Mouse (Mus musculus) CH12.LX (cell line): ENCODE measurements at regions not wholly inside any gene's neighbourhood (a gene's known extent, or its start where the extent isn't known, plus 50 kb on each side); places are given as distances from the start of the nearest gene placed in this dataset.

Experiments used
- DNase-seq: peaks from one replicate; pipeline ENCODE4 v3.0.0-alpha.2; 2013; ENCODE audit errors: extremely low read depth
- H3K27ac ChIP-seq: 2 replicates; pipeline ENCODE4 v1.5.1; 2012; ENCODE audit warnings: low read depth, mild to moderate bottlenecking, control low read depth, moderate library complexity; ENCODE audit not compliant: insufficient read depth
- H3K27me3 ChIP-seq: replicated peaks from 2 replicates; pipeline ENCODE3; 2012; ENCODE audit warnings: inconsistent platforms
- H3K36me3 ChIP-seq, 2 experiments: replicated peaks in 1 of 2; 2 replicates each; pipeline versions ENCODE3 to v1.6.1; 2012; ENCODE audit warnings: inconsistent platforms in 1 of 2, low read length in 1 of 2, mild to moderate bottlenecking in 1 of 2, mixed read lengths in 1 of 2, moderate library complexity in 1 of 2; ENCODE audit not compliant: control insufficient read depth in 1 of 2, insufficient read depth in 1 of 2
- H3K4me1 ChIP-seq, 2 experiments: 2 replicates each; pipeline ENCODE4 v1.6.1; 2012; ENCODE audit warnings: inconsistent platforms in 1 of 2, moderate library complexity in 1 of 2; ENCODE audit not compliant: insufficient read depth in 2 of 2, control insufficient read depth in 1 of 2
- H3K4me2 ChIP-seq: 2 replicates; pipeline ENCODE4 v1.6.1; 2012; ENCODE audit warnings: low read depth, mild to moderate bottlenecking, control low read depth; ENCODE audit not compliant: poor library complexity, insufficient read depth, severe bottlenecking
- H3K4me3 ChIP-seq, 3 experiments: fragments of 150-350 bp in 1 of 3; sonication (generic) in 1 of 3; replicated peaks in 1 of 3; 2 replicates each; pipeline versions ENCODE3 to v1.5.1; 2011 to 2012; ENCODE audit warnings: low read depth in 2 of 3, low read length in 2 of 3, mild to moderate bottlenecking in 2 of 3, moderate library complexity in 2 of 3, control low read depth in 1 of 3, improper control_type of control experiment in 1 of 3, inconsistent platforms in 1 of 3, mixed read lengths in 1 of 3; ENCODE audit not compliant: poor library complexity in 1 of 3
- H3K79me2 ChIP-seq: replicated peaks from 2 replicates; pipeline ENCODE4 v1.6.1; 2012; ENCODE audit warnings: mild to moderate bottlenecking, moderate library complexity; ENCODE audit not compliant: control insufficient read depth, poor library complexity, insufficient read depth, severe bottlenecking; ENCODE audit errors: extremely low read depth
- H3K9ac ChIP-seq: 2 replicates; pipeline ENCODE4 v1.6.1; 2012; ENCODE audit warnings: low read depth, mild to moderate bottlenecking, control low read depth, moderate library complexity; ENCODE audit not compliant: insufficient read depth
- H3K9me3 ChIP-seq: replicated peaks from 2 replicates; pipeline ENCODE3; 2012; ENCODE audit warnings: low read length, inconsistent platforms, mixed read lengths
- BHLHE40 ChIP-seq: IDR thresholded peaks from 2 replicates; pipeline ENCODE4 v1.6.1; 2011; ENCODE audit warnings: mild to moderate bottlenecking, low read depth, low read length, improper control_type of control experiment
- CHD1 ChIP-seq: IDR thresholded peaks from 2 replicates; pipeline ENCODE4 v1.6.1; 2012; ENCODE audit warnings: low read depth, low read length, improper control_type of control experiment, inconsistent platforms
- CHD2 ChIP-seq: IDR thresholded peaks from 2 replicates; pipeline ENCODE4 v1.6.1; 2011; ENCODE audit warnings: low read length, improper control_type of control experiment
- CTCF ChIP-seq, 2 experiments: IDR thresholded peaks in 1 of 2; conservative IDR thresholded peaks in 1 of 2; 2 replicates each; pipeline ENCODE4 v1.5.1; 2011 to 2012; ENCODE audit warnings: low read depth in 2 of 2, low read length in 2 of 2, improper control_type of control experiment in 1 of 2, inconsistent platforms in 1 of 2, mild to moderate bottlenecking in 1 of 2, moderate library complexity in 1 of 2
- E2F4 ChIP-seq: IDR thresholded peaks from 2 replicates; pipeline ENCODE4 v1.6.1; 2011; ENCODE audit warnings: low read depth, low read length, improper control_type of control experiment; ENCODE audit not compliant: insufficient replicate concordance
- EP300 ChIP-seq: IDR thresholded peaks from 2 replicates; pipeline ENCODE4 v1.6.1; 2011; ENCODE audit warnings: low read length, improper control_type of control experiment
- ETS1 ChIP-seq: conservative IDR thresholded peaks from 2 replicates; pipeline ENCODE4 v1.6.1; 2012; ENCODE audit warnings: low read depth, mild to moderate bottlenecking, inconsistent platforms, low read length, improper control_type of control experiment, moderate library complexity
- GABPA ChIP-seq: IDR thresholded peaks from 2 replicates; pipeline ENCODE4 v1.6.1; 2012; ENCODE audit warnings: low read depth, low read length, improper control_type of control experiment, inconsistent platforms; ENCODE audit not compliant: insufficient replicate concordance
- IRF4 ChIP-seq: IDR thresholded peaks from 2 replicates; pipeline ENCODE4 v1.6.1; 2014; ENCODE audit warnings: low read depth, mild to moderate bottlenecking, inconsistent platforms, low read length, improper control_type of control experiment
- JUN ChIP-seq: IDR thresholded peaks from 2 replicates; pipeline ENCODE4 v1.6.1; 2011; ENCODE audit warnings: low read depth, mild to moderate bottlenecking, low read length, improper control_type of control experiment, moderate library complexity; ENCODE audit not compliant: insufficient read depth
- JUND ChIP-seq: conservative IDR thresholded peaks from 2 replicates; pipeline ENCODE4 v1.6.1; 2011; ENCODE audit warnings: low read depth, low read length, improper control_type of control experiment
- KAT2A ChIP-seq: IDR thresholded peaks from 2 replicates; pipeline ENCODE4 v1.6.1; 2012; ENCODE audit warnings: low read length, improper control_type of control experiment, inconsistent platforms; ENCODE audit not compliant: insufficient replicate concordance
- MEF2A ChIP-seq: IDR thresholded peaks from 2 replicates; pipeline ENCODE4 v1.6.1; 2014; ENCODE audit warnings: low read depth, mild to moderate bottlenecking, inconsistent platforms, low read length, improper control_type of control experiment, borderline replicate concordance
- NRF1 ChIP-seq: IDR thresholded peaks from 2 replicates; pipeline ENCODE4 v1.6.1; 2014; ENCODE audit warnings: low read depth, mild to moderate bottlenecking, inconsistent platforms, low read length, improper control_type of control experiment, moderate library complexity
- PAX5 ChIP-seq: IDR thresholded peaks from 2 replicates; pipeline ENCODE4 v1.6.1; 2012; ENCODE audit warnings: low read length, inconsistent platforms, mixed read lengths
- POLR2AphosphoS2 ChIP-seq: IDR thresholded peaks from 2 replicates; pipeline ENCODE4 v1.6.1; 2011; ENCODE audit warnings: low read depth, low read length, improper control_type of control experiment
- RAD21 ChIP-seq: IDR thresholded peaks from 2 replicates; pipeline ENCODE4 v1.6.1; 2011; ENCODE audit warnings: low read depth, mild to moderate bottlenecking, low read length, improper control_type of control experiment, moderate library complexity
- SIN3A ChIP-seq: IDR thresholded peaks from 2 replicates; pipeline ENCODE4 v1.6.1; 2012; ENCODE audit warnings: low read length, improper control_type of control experiment, inconsistent platforms
- TBP ChIP-seq: conservative IDR thresholded peaks from 2 replicates; pipeline ENCODE4 v1.6.1; 2011; ENCODE audit warnings: low read depth, low read length, improper control_type of control experiment
- TCF12 ChIP-seq: IDR thresholded peaks from 2 replicates; pipeline ENCODE4 v1.6.1; 2014; ENCODE audit warnings: low read depth, mild to moderate bottlenecking, inconsistent platforms, low read length, improper control_type of control experiment
- USF1 ChIP-seq: IDR thresholded peaks from 2 replicates; pipeline ENCODE4 v1.6.1; 2014; ENCODE audit warnings: low read depth, mild to moderate bottlenecking, inconsistent platforms, low read length, improper control_type of control experiment
- dilution Hi-C: fragments of 300-500 bp; cut with MboI; formaldehyde crosslinking; loops from 2 replicates; pipeline ENCODE4 v1.14.3; 2020; ENCODE audit warnings: low sequenced_read_pairs; ENCODE audit not compliant: extremely low pct_unique_long_range_greater_than_20kb, extremely low pct_ligation_motif_present
- in situ Hi-C: fragments of 300-500 bp; cut with MboI; formaldehyde crosslinking; loops from 3 replicates; pipeline ENCODE4 v1.14.3; 2019; ENCODE audit warnings: low sequenced_read_pairs, low pct_ligation_motif_present, low pct_unique_long_range_greater_than_20kb, mixed read lengths

GRCm38 (mm10) chr17:22795213-22795612 lies 71.7 kb downstream of the Zfp945 start:
- H3K4me1 ChIP-seq: peaks cover 0 to 9% of the 10 kb centered on the region in 2 experiments; a peak in 1 of 4 replicates
- no peak overlapping the region for H3K9ac ChIP-seq
- no peak for TF ChIP-seq RAD21
- TF ChIP-seq TCF12: no peak
- TF ChIP-seq MEF2A: no peak
- TF ChIP-seq CTCF (conservative IDR thresholded peaks at IDR 0.05 in 1 of 2, IDR thresholded peaks at IDR 0.05 in 1 of 2; ENCODE audit: low read depth in 2 of 2, low read length in 2 of 2): no peak
- no peak for TF ChIP-seq PAX5
- TF ChIP-seq BHLHE40: no peak
- no peak for TF ChIP-seq POLR2AphosphoS2
- TF ChIP-seq JUND: no peak
- no peak for TF ChIP-seq JUN
- TF ChIP-seq KAT2A: no peak
- TF ChIP-seq E2F4: no peak
- no peak for TF ChIP-seq EP300
- TF ChIP-seq, all 38 proteins: peak for 0
- H3K4me3 ChIP-seq: no peak overlapping the region
- dilution Hi-C loops: no loop called here
- H3K4me2 ChIP-seq: peak overlapping the region; percentile 29; the same call in 1 of the 2 replicates
- H3K9me3 ChIP-seq: no peaks in the 10 kb centered on the region
- no peaks in the 10 kb centered on the region for H3K27me3 ChIP-seq
- no peak overlapping the region for H3K27ac ChIP-seq
- no peaks in the 10 kb centered on the region for H3K79me2 ChIP-seq
- H3K36me3 ChIP-seq: no peaks in the 10 kb centered on the region
- peak; percentile 12 for DNase-seq
- in situ Hi-C loops: no loop called here

DNA sequence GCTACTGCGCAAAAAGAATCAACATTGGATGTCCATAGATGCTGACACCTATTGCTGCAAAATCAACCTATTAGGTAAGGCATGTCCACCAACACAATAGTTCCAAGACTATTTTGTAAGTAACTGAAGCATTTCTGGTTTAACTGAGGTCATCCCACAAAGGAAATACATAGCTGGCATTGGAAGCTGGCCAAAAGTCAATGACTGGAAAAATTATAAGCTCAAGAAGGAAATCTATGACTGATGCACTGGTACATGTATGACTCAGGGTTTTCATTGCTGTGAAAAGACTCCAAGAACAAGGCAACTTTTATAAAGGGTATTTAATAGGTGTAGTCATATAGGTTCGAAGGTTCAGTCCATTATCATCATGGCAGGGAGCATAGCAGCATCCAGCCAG lies 82.5 kb downstream of the Zfp945 start:
- H3K9ac ChIP-seq: no peak overlapping the region
- in situ Hi-C loops (no loop called here), dilution Hi-C loops (no loop called here)
- no peaks in the 10 kb centered on the region for H3K36me3 ChIP-seq
- H3K4me1 ChIP-seq: no peaks in the 10 kb centered on the region
- no peak overlapping the region for H3K27ac ChIP-seq
- no peak overlapping the region for H3K4me2 ChIP-seq
- H3K27me3 ChIP-seq: no peaks in the 10 kb centered on the region
- no peak for DNase-seq
- no peaks in the 10 kb centered on the region for H3K79me2 ChIP-seq
- TF ChIP-seq NRF1 (no peak), ETS1 (no peak), EP300 (no peak), USF1 (no peak), GABPA (no peak), CHD2 (no peak), SIN3A (no peak), CTCF (conservative IDR thresholded peaks at IDR 0.05 in 1 of 2, IDR thresholded peaks at IDR 0.05 in 1 of 2; ENCODE audit: low read depth in 2 of 2, low read length in 2 of 2) (no peak), PAX5 (no peak), TBP (no peak), IRF4 (no peak), CHD1 (no peak)
- H3K4me3 ChIP-seq: no peak overlapping the region
- no peaks in the 10 kb centered on the region for H3K9me3 ChIP-seq
